Mouse (Mus musculus): ENCODE data around the gene Rtraf. TPM values are rescaled to one million over a fixed set of nuclear protein-coding genes. Genes with fewer than 3 reads are reported as not detected.

Rtraf gene
- polyA plus RNA-seq, 1 experiment: 161 TPM

DNA sequence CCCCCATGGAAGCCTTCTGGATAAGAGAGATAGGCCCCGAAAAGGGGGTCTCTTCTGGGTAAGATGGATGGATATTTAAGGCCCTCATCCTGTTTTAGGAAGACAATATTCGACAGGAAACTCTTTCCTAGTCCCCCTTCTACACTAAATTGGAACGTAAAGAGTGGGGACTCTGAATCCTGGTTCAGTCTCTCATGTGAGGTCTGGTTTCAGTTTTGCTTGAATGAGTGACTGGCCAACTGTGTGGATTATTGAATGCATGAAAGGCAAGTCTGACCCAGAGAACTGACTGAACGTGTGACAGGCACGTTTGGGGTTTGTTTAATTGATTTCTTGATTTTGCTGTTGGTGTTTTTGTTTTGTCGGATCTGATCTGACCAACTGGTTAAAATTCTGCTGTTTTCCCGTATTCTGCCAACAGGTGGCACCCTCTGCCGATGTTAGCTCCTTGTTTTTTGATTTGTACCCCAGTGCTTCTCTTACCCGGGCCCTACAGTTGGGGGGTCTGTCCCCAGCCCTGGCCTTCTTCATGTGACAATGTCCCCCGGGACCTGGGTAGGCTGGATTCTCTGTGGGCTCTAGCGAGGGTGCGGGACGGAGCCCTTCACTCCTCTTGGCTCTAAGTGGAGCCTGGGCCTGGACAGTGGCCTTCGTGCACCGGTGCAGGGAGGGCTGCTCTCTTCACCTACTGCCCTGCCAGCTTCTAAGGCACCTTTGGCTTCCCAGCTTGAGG lies 16.1 kb upstream of the Rtraf start:
- Histone ChIP-seq H3K27me3 (ENCODE audit: control insufficient read depth, insufficient read depth, insufficient read length) (peaks cover 7% of the 10 kb centered on the region), H3K36me3 (ENCODE audit: control insufficient read depth, insufficient read depth) (no peaks in the 10 kb centered on the region), H3K4me3 (peak overlapping the region; percentile 13), H3K79me2 (ENCODE audit: control insufficient read depth, insufficient read depth) (no peaks in the 10 kb centered on the region), H3K4me2 (ENCODE audit: low read depth) (peak overlapping the region; percentile 76), H3ac (ENCODE audit: control insufficient read depth, insufficient read length) (no peak overlapping the region)
- TF ChIP-seq E2F4 (IDR thresholded peaks at IDR 0.05; ENCODE audit: insufficient read depth) (no peak), TCF3 (IDR thresholded peaks at IDR 0.05; ENCODE audit: insufficient read length, low read depth) (no peak), SRF (IDR thresholded peaks at IDR 0.05; ENCODE audit: control insufficient read depth, insufficient read length, low read depth) (no peak), CEBPB (IDR thresholded peaks at IDR 0.05; ENCODE audit: insufficient read depth, poor library complexity, severe bottlenecking) (no peak), MYOG (IDR thresholded peaks at IDR 0.05; ENCODE audit: control insufficient read depth in 1 of 3, insufficient read depth in 1 of 3, insufficient read length in 2 of 3, low read depth in 2 of 3) (no peak), REST (IDR thresholded peaks at IDR 0.05; ENCODE audit: insufficient read depth, insufficient read length) (no peak), POLR2AphosphoS2 (IDR thresholded peaks at IDR 0.05; ENCODE audit: insufficient read length, low read depth) (no peak), TCF12 (IDR thresholded peaks at IDR 0.05; ENCODE audit: insufficient read depth, poor library complexity, severe bottlenecking) (no peak), MAX (IDR thresholded peaks at IDR 0.05; ENCODE audit: low read depth) (no peak), MYOD1 (IDR thresholded peaks at IDR 0.05; ENCODE audit: control insufficient read depth in 1 of 3, insufficient read length in 2 of 3, low read depth in 2 of 3) (no peak), USF1 (IDR thresholded peaks at IDR 0.05; ENCODE audit: low read depth) (no peak)

DNA sequence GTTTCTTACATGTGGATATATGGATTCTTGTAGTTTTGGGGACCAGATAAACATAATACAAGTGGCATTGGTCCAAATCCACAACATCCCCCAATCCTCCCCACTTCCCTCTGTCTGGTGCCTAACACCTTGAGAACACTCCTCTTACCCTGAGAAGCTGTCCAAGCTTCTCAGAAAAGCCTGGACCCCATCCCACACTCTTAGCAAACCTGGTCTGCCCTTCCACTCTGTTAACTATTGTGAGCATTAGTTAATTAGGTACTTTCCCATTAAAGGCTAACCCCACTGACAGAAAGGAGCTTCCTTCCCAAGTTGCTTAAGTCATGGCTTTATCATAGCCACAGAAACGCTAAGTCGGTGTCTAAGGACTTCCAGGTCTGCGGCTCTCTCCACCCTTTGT lies 12.7 kb upstream of the Rtraf start:
- no peaks in the 10 kb centered on the region for H3K36me3 ChIP-seq (ENCODE audit: control insufficient read depth, insufficient read depth)
- H3K4me2 ChIP-seq (ENCODE audit: low read depth): no peak overlapping the region
- no peaks in the 10 kb centered on the region for H3K79me2 ChIP-seq (ENCODE audit: control insufficient read depth, insufficient read depth)
- no peak for TF ChIP-seq SRF (IDR thresholded peaks at IDR 0.05; ENCODE audit: control insufficient read depth, insufficient read length, low read depth)
- no peak for TF ChIP-seq POLR2AphosphoS2 (IDR thresholded peaks at IDR 0.05; ENCODE audit: insufficient read length, low read depth)
- no peak for TF ChIP-seq USF1 (IDR thresholded peaks at IDR 0.05; ENCODE audit: low read depth)
- TF ChIP-seq MYOG (IDR thresholded peaks at IDR 0.05; ENCODE audit: control insufficient read depth in 1 of 3, insufficient read depth in 1 of 3, insufficient read length in 2 of 3, low read depth in 2 of 3): no peak
- no peak for TF ChIP-seq TCF3 (IDR thresholded peaks at IDR 0.05; ENCODE audit: insufficient read length, low read depth)
- TF ChIP-seq REST (IDR thresholded peaks at IDR 0.05; ENCODE audit: insufficient read depth, insufficient read length): no peak
- no peak for TF ChIP-seq TCF12 (IDR thresholded peaks at IDR 0.05; ENCODE audit: insufficient read depth, poor library complexity, severe bottlenecking)
- no peak for TF ChIP-seq POLR2A (IDR thresholded peaks at IDR 0.05; ENCODE audit: insufficient read length, low read depth)
- TF ChIP-seq E2F4 (IDR thresholded peaks at IDR 0.05; ENCODE audit: insufficient read depth): no peak
- no peak for TF ChIP-seq CEBPB (IDR thresholded peaks at IDR 0.05; ENCODE audit: insufficient read depth, poor library complexity, severe bottlenecking)
- TF ChIP-seq MAX (IDR thresholded peaks at IDR 0.05; ENCODE audit: low read depth): no peak
- TF ChIP-seq MYOD1 (IDR thresholded peaks at IDR 0.05; ENCODE audit: control insufficient read depth in 1 of 3, insufficient read length in 2 of 3, low read depth in 2 of 3): no peak
- H3K27me3 ChIP-seq (ENCODE audit: control insufficient read depth, insufficient read depth, insufficient read length): no peaks in the 10 kb centered on the region
- H3K4me3 ChIP-seq: no peak overlapping the region
- no peak overlapping the region for H3ac ChIP-seq (ENCODE audit: control insufficient read depth, insufficient read length)

DNA sequence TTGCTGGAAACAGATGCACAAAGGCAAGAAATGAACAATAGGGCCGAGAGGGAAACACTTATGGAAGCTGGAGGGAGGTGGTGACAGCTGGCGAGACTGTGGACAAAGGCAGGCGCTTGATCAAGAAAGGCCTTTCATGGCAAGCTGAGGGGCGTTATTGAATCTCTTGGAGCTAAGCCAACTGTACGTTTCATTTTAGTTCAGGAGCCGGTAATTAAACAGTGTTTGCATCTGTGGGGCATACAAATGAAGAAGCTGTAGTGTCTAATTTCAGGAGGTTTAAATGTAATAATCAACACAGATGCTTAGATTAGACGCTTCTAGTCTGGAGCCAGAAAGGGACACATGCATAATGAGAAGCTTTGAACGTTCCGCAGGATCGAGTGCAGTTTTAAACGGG lies 1.9 kb upstream of the Rtraf start:
- Histone ChIP-seq H3K79me2 (ENCODE audit: control insufficient read depth, insufficient read depth) (peaks cover 13% of the 10 kb centered on the region), H3K36me3 (ENCODE audit: control insufficient read depth, insufficient read depth) (no peaks in the 10 kb centered on the region), H3K4me2 (ENCODE audit: low read depth) (no peak overlapping the region), H3K4me3 (no peak overlapping the region), H3ac (ENCODE audit: control insufficient read depth, insufficient read length) (no peak overlapping the region), H3K27me3 (ENCODE audit: control insufficient read depth, insufficient read depth, insufficient read length) (peaks cover 8% of the 10 kb centered on the region)
- no peak for TF ChIP-seq SRF (IDR thresholded peaks at IDR 0.05; ENCODE audit: control insufficient read depth, insufficient read length, low read depth)
- no peak for TF ChIP-seq REST (IDR thresholded peaks at IDR 0.05; ENCODE audit: insufficient read depth, insufficient read length)
- no peak for TF ChIP-seq MYOG (IDR thresholded peaks at IDR 0.05; ENCODE audit: control insufficient read depth in 1 of 3, insufficient read depth in 1 of 3, insufficient read length in 2 of 3, low read depth in 2 of 3)
- no peak for TF ChIP-seq TCF3 (IDR thresholded peaks at IDR 0.05; ENCODE audit: insufficient read length, low read depth)
- TF ChIP-seq MYOD1 (IDR thresholded peaks at IDR 0.05; ENCODE audit: control insufficient read depth in 1 of 3, insufficient read length in 2 of 3, low read depth in 2 of 3): no peak
- no peak for TF ChIP-seq MAX (IDR thresholded peaks at IDR 0.05; ENCODE audit: low read depth)
- TF ChIP-seq E2F4 (IDR thresholded peaks at IDR 0.05; ENCODE audit: insufficient read depth): no peak
- no peak for TF ChIP-seq TCF12 (IDR thresholded peaks at IDR 0.05; ENCODE audit: insufficient read depth, poor library complexity, severe bottlenecking)
- TF ChIP-seq USF1 (IDR thresholded peaks at IDR 0.05; ENCODE audit: low read depth): no peak
- TF ChIP-seq CEBPB (IDR thresholded peaks at IDR 0.05; ENCODE audit: insufficient read depth, poor library complexity, severe bottlenecking): no peak
- no peak for TF ChIP-seq POLR2A (IDR thresholded peaks at IDR 0.05; ENCODE audit: insufficient read length, low read depth)
- TF ChIP-seq POLR2AphosphoS2 (IDR thresholded peaks at IDR 0.05; ENCODE audit: insufficient read length, low read depth): no peak

DNA sequence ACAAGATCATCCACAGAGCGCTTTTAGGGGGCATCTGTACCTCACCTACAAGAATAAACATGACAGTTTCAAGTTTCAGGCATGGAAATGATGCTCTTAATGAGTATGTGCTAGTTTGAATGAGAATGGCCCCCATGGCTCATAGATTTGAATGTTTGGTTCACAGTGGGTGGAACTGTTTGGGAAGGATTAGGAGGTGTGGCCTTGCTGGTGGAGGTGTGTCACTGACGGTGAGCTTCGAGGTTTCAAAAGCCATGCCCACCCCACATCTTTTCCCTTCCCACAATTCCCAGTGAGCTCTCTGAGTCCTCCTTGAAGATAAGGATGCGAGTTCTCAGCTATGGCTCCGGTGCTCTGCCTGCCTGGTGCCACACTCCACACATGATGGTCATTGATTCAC lies 1.9 kb downstream of the Rtraf start:
- Histone ChIP-seq H3K4me2 (ENCODE audit: low read depth) (no peak overlapping the region), H3K27me3 (ENCODE audit: control insufficient read depth, insufficient read depth, insufficient read length) (no peaks in the 10 kb centered on the region), H3K36me3 (ENCODE audit: control insufficient read depth, insufficient read depth) (peaks cover 7% of the 10 kb centered on the region), H3K79me2 (ENCODE audit: control insufficient read depth, insufficient read depth) (peaks cover 19% of the 10 kb centered on the region), H3ac (ENCODE audit: control insufficient read depth, insufficient read length) (no peak overlapping the region), H3K4me3 (no peak overlapping the region)
- TF ChIP-seq USF1 (IDR thresholded peaks at IDR 0.05; ENCODE audit: low read depth) (no peak), MYOG (IDR thresholded peaks at IDR 0.05; ENCODE audit: control insufficient read depth in 1 of 3, insufficient read depth in 1 of 3, insufficient read length in 2 of 3, low read depth in 2 of 3) (no peak), MYOD1 (IDR thresholded peaks at IDR 0.05; ENCODE audit: control insufficient read depth in 1 of 3, insufficient read length in 2 of 3, low read depth in 2 of 3) (no peak), TCF12 (IDR thresholded peaks at IDR 0.05; ENCODE audit: insufficient read depth, poor library complexity, severe bottlenecking) (no peak), POLR2A (IDR thresholded peaks at IDR 0.05; ENCODE audit: insufficient read length, low read depth) (no peak), MAX (IDR thresholded peaks at IDR 0.05; ENCODE audit: low read depth) (no peak), SRF (IDR thresholded peaks at IDR 0.05; ENCODE audit: control insufficient read depth, insufficient read length, low read depth) (no peak), POLR2AphosphoS2 (IDR thresholded peaks at IDR 0.05; ENCODE audit: insufficient read length, low read depth) (no peak)
